Mouse (Mus musculus) cerebellum, postnatal 14 days (tissue): Measurements from ENCODE around the gene Tas2r139.
"Not testable (repeated sequence)": the region's sequence is repeated elsewhere in the genome, so short reads cannot be mapped to it uniquely, and the experiment has no call there.

ENCODE experiments used
- DNase-seq, 2 experiments: peaks; one replicate each; pipeline ENCODE4 v3.0.0; 2021; ENCODE audit warnings: mixed read lengths in 2 of 2

Tas2r139 gene

DNA sequence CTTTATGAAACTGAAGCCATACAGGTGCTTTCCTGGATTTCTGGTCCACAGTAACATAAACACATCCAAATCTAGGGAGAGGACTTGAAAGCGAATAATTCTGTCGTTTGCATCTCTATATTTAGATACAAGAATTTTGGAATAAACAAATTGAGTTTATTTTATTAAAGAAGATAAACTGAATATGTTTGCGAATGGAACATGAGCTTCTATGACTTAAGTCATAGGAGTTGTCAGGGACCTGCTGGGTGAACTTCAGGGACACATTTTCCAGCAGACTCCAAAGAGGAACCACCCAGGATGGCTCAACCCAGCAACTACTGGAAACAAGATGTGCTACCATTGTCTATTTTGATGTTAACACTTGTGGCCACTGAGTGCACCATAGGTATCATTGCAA lies at the start of gene Tas2r139:
Gene Tas2r139, plus strand, starts transcription at position 301 of the 400 bp plus-strand sequence.
- DNase-seq, result no peak

DNA sequence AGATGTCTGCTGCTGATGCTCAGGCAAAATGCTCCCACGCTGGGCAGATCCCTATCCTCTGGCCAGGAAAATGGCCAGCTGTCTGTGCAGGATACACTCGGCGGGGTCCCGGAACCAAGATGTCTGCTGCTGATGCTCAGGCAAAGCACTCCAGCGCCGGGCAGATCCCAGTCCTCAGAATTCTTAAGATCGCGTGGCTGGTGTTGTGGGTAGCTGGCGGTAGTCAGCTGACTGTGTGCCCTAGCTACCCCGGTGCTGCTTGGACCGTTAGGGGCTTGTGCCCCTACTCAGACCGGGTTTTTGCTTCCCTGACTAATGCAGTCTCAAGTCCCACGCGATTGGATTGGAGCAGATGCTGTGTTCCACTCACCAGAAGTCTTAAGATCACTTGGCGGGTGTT lies 10.4 kb downstream of the Tas2r139 start:
- DNase-seq, result not testable (repeated sequence)

DNA sequence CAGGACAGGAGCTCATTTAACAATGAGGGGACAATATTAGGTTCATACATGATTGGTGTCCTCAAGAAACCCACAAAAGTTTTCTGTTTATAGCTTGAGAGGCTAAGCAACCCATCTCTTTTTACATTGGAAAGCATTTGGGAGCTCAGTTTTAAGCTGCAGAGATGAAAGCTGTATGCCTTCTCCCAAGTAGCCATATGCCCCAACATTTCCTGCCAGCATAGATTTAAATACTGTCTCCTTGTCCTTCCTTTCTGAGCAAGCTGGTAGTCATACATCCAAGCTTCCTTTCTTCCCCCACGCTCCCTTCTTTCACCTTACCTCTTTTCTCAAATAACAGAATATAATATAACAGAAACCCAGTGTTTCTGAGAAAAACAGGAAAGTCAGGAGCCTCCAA lies 41.7 kb downstream of the Tas2r139 start:
- peak in 1 of 2 experiments; percentile 6 for DNase-seq

DNA sequence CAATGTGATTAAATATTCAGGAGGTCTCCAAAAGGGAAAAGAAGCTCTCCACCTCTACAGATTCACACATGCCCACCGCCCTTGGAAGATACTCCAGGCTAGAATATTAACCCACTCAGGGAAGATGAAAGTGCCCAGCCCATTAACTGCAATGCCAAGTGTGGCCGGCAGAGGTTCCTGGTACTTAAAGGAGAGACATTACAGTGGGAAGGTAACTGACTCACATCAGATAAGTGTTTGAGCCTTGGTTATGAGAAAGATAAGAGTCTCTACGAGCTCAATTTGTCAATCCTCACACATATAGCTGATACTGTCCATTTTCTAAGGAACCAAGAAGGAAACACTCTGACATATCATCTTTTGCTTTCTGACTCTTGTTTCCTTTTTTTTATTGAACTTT lies 45.5 kb downstream of the Tas2r139 start:
- DNase-seq, result no peak
